Mouse (Mus musculus): ENCODE data around the gene Rpl7l1. TPM values are rescaled to one million over a fixed set of nuclear protein-coding genes. Genes with fewer than 3 reads are reported as not detected.

Rpl7l1 gene
- polyA plus RNA-seq, 1 experiment from 2014 or later, result 196 TPM

- no peak for DNase-seq (ENCODE audit: low spot score)
- no peaks in the 10 kb centered on the region for H3K27me3 ChIP-seq (ENCODE audit: control insufficient read depth, insufficient read depth, low read length)
- H3K9me3 ChIP-seq (ENCODE audit: control insufficient read depth, low read length), result no peaks in the 10 kb centered on the region
- ATAC-seq (ENCODE audit: insufficient number of reproducible peaks, low FRiP score, low TSS enrichment, low read depth), result no peak
- no peak within 1 kb of the TSS for H3K27ac ChIP-seq (replicated peaks; ENCODE audit: low read depth, low read length)
- no peak within 1 kb of the TSS for H3K4me3 ChIP-seq (ENCODE audit: low read depth, low read length)
- H3K9ac ChIP-seq (ENCODE audit: low read length), result no peak within 1 kb of the TSS; the same call in 1 of the 2 replicates
- no peaks in the 10 kb centered on the region for H3K36me3 ChIP-seq (ENCODE audit: control insufficient read depth, insufficient read depth, low read length)
- 51% methylated on average over 2 of the region's 2 CpGs for WGBS
- no peak within 1 kb of the TSS for H3K4me2 ChIP-seq (ENCODE audit: low read depth, severe bottlenecking)
- H3K4me1 ChIP-seq (ENCODE audit: control insufficient read depth, insufficient read depth, low read length), result peaks cover 5% of the 10 kb centered on the region; the same call in 1 of the 2 replicates
Observed at GRCm38 (mm10) chr17:46763544-46763943, 18.9 kb downstream of the Rpl7l1 start, which contains the start of gene Ptcra. Gene Ptcra (minus strand): TSS chr17:46763712.

- Histone ChIP-seq H3K9ac (ENCODE audit: low read length) (no peak overlapping the region), H3K9me3 (ENCODE audit: control insufficient read depth, low read length) (no peaks in the 10 kb centered on the region), H3K4me2 (ENCODE audit: low read depth, severe bottlenecking) (no peak overlapping the region), H3K4me3 (ENCODE audit: low read depth, low read length) (no peak overlapping the region), H3K27me3 (ENCODE audit: control insufficient read depth, insufficient read depth, low read length) (no peaks in the 10 kb centered on the region), H3K27ac (replicated peaks; ENCODE audit: low read depth, low read length) (no peak overlapping the region), H3K4me1 (ENCODE audit: control insufficient read depth, insufficient read depth, low read length) (no peaks in the 10 kb centered on the region), H3K36me3 (ENCODE audit: control insufficient read depth, insufficient read depth, low read length) (no peaks in the 10 kb centered on the region)
- 84% methylated on average over 12 of the region's 12 CpGs for WGBS
- ATAC-seq (ENCODE audit: insufficient number of reproducible peaks, low FRiP score, low TSS enrichment, low read depth), result no peak
- no peak for DNase-seq (ENCODE audit: low spot score)
Observed at GRCm38 (mm10) chr17:46758753-46759152, 23.7 kb downstream of the Rpl7l1 start.

GRCm38 (mm10) chr17:46751794-46752556, 30.5 kb downstream of the Rpl7l1 start, which contains the start of gene Cnpy3:
Gene Cnpy3 (minus strand): TSS chr17:46752214.
- H3K27me3 ChIP-seq (ENCODE audit: control insufficient read depth, insufficient read depth, low read length), result no peaks in the 10 kb centered on the region
- H3K4me3 ChIP-seq (ENCODE audit: low read depth, low read length), result peak within 1 kb of the TSS; percentile 55
- peaks cover 4% of the 10 kb centered on the region for H3K4me1 ChIP-seq (ENCODE audit: control insufficient read depth, insufficient read depth, low read length)
- under 1% methylated on average over 58 of the region's 58 CpGs for WGBS
- DNase-seq (ENCODE audit: low spot score) (peak; percentile 99), ATAC-seq (ENCODE audit: insufficient number of reproducible peaks, low FRiP score, low TSS enrichment, low read depth) (peak; percentile 98)
- H3K36me3 ChIP-seq (ENCODE audit: control insufficient read depth, insufficient read depth, low read length), result no peaks in the 10 kb centered on the region
- H3K9ac ChIP-seq (ENCODE audit: low read length), result peak within 1 kb of the TSS; percentile 67
- H3K4me2 ChIP-seq (ENCODE audit: low read depth, severe bottlenecking), result peak within 1 kb of the TSS; percentile 68
- peak within 1 kb of the TSS; percentile 45 for H3K27ac ChIP-seq (replicated peaks; ENCODE audit: low read depth, low read length)
- H3K9me3 ChIP-seq (ENCODE audit: control insufficient read depth, low read length), result no peaks in the 10 kb centered on the region; the same call in 1 of the 2 replicates

GRCm38 (mm10) chr17:46751056-46751793, 31.2 kb downstream of the Rpl7l1 start:
- DNase-seq (ENCODE audit: low spot score), result no peak
- peak overlapping the region; percentile 44 for H3K27ac ChIP-seq (replicated peaks; ENCODE audit: low read depth, low read length)
- no peak for ATAC-seq (ENCODE audit: insufficient number of reproducible peaks, low FRiP score, low TSS enrichment, low read depth)
- H3K4me3 ChIP-seq (ENCODE audit: low read depth, low read length), result peak overlapping the region; percentile 55
- H3K27me3 ChIP-seq (ENCODE audit: control insufficient read depth, insufficient read depth, low read length), result no peaks in the 10 kb centered on the region
- H3K4me1 ChIP-seq (ENCODE audit: control insufficient read depth, insufficient read depth, low read length), result peaks cover 4% of the 10 kb centered on the region
- no peaks in the 10 kb centered on the region; the same call in 1 of the 2 replicates for H3K9me3 ChIP-seq (ENCODE audit: control insufficient read depth, low read length)
- whole genome bisulfite sequencing, result 28% methylated on average over 16 of the region's 16 CpGs
- H3K9ac ChIP-seq (ENCODE audit: low read length), result peak overlapping the region; percentile 67
- no peaks in the 10 kb centered on the region; the same call in 1 of the 2 replicates for H3K36me3 ChIP-seq (ENCODE audit: control insufficient read depth, insufficient read depth, low read length)
- peak overlapping the region; percentile 68 for H3K4me2 ChIP-seq (ENCODE audit: low read depth, severe bottlenecking)

- 96% methylated on average over 4 of the region's 4 CpGs for WGBS
- Histone ChIP-seq H3K4me3 (ENCODE audit: low read depth, low read length) (no peak overlapping the region), H3K9ac (ENCODE audit: low read length) (no peak overlapping the region; the same call in 1 of the 2 replicates), H3K27me3 (ENCODE audit: control insufficient read depth, insufficient read depth, low read length) (no peaks in the 10 kb centered on the region), H3K27ac (replicated peaks; ENCODE audit: low read depth, low read length) (no peak overlapping the region), H3K4me1 (ENCODE audit: control insufficient read depth, insufficient read depth, low read length) (peaks cover 4% of the 10 kb centered on the region), H3K4me2 (ENCODE audit: low read depth, severe bottlenecking) (peak overlapping the region; percentile 68), H3K36me3 (ENCODE audit: control insufficient read depth, insufficient read depth, low read length) (peaks cover under 1% of the 10 kb centered on the region; the same call in 1 of the 2 replicates), H3K9me3 (ENCODE audit: control insufficient read depth, low read length) (no peaks in the 10 kb centered on the region; the same call in 1 of the 2 replicates)
- ATAC-seq (ENCODE audit: insufficient number of reproducible peaks, low FRiP score, low TSS enrichment, low read depth) (no peak), DNase-seq (ENCODE audit: low spot score) (no peak)
Observed at GRCm38 (mm10) chr17:46750580-46750979, 31.9 kb downstream of the Rpl7l1 start.

GRCm38 (mm10) chr17:46749282-46749681, 33.2 kb downstream of the Rpl7l1 start:
- H3K4me3 ChIP-seq (ENCODE audit: low read depth, low read length), result no peak overlapping the region
- DNase-seq (ENCODE audit: low spot score) (no peak), ATAC-seq (ENCODE audit: insufficient number of reproducible peaks, low FRiP score, low TSS enrichment, low read depth) (no peak)
- H3K9me3 ChIP-seq (ENCODE audit: control insufficient read depth, low read length), result no peaks in the 10 kb centered on the region; the same call in 1 of the 2 replicates
- no peak overlapping the region for H3K4me2 ChIP-seq (ENCODE audit: low read depth, severe bottlenecking)
- 91% methylated on average over 5 of the region's 5 CpGs for WGBS
- H3K27ac ChIP-seq (replicated peaks; ENCODE audit: low read depth, low read length), result no peak overlapping the region
- peaks cover 2% of the 10 kb centered on the region; the same call in 1 of the 2 replicates for H3K36me3 ChIP-seq (ENCODE audit: control insufficient read depth, insufficient read depth, low read length)
- no peak overlapping the region for H3K9ac ChIP-seq (ENCODE audit: low read length)
- peaks cover 4% of the 10 kb centered on the region for H3K4me1 ChIP-seq (ENCODE audit: control insufficient read depth, insufficient read depth, low read length)
- H3K27me3 ChIP-seq (ENCODE audit: control insufficient read depth, insufficient read depth, low read length), result no peaks in the 10 kb centered on the region

GRCm38 (mm10) chr17:46747806-46748205, 34.7 kb downstream of the Rpl7l1 start:
- 93% methylated on average over 2 of the region's 2 CpGs for WGBS
- DNase-seq (ENCODE audit: low spot score) (no peak), ATAC-seq (ENCODE audit: insufficient number of reproducible peaks, low FRiP score, low TSS enrichment, low read depth) (no peak)
- no peak overlapping the region for H3K4me2 ChIP-seq (ENCODE audit: low read depth, severe bottlenecking)
- no peak overlapping the region for H3K9ac ChIP-seq (ENCODE audit: low read length)
- no peaks in the 10 kb centered on the region for H3K27me3 ChIP-seq (ENCODE audit: control insufficient read depth, insufficient read depth, low read length)
- peaks cover 2% of the 10 kb centered on the region; the same call in 1 of the 2 replicates for H3K36me3 ChIP-seq (ENCODE audit: control insufficient read depth, insufficient read depth, low read length)
- H3K4me1 ChIP-seq (ENCODE audit: control insufficient read depth, insufficient read depth, low read length), result peaks cover 4% of the 10 kb centered on the region
- no peak overlapping the region for H3K4me3 ChIP-seq (ENCODE audit: low read depth, low read length)
- H3K9me3 ChIP-seq (ENCODE audit: control insufficient read depth, low read length), result no peaks in the 10 kb centered on the region; the same call in 1 of the 2 replicates
- no peak overlapping the region for H3K27ac ChIP-seq (replicated peaks; ENCODE audit: low read depth, low read length)

- H3K27me3 ChIP-seq (ENCODE audit: control insufficient read depth, insufficient read depth, low read length), result no peaks in the 10 kb centered on the region
- H3K4me2 ChIP-seq (ENCODE audit: low read depth, severe bottlenecking), result no peak overlapping the region
- peaks cover 2% of the 10 kb centered on the region; the same call in 1 of the 2 replicates for H3K36me3 ChIP-seq (ENCODE audit: control insufficient read depth, insufficient read depth, low read length)
- DNase-seq (ENCODE audit: low spot score), result no peak
- WGBS, result 85% methylated on average over 8 of the region's 8 CpGs
- H3K27ac ChIP-seq (replicated peaks; ENCODE audit: low read depth, low read length), result no peak overlapping the region
- H3K9me3 ChIP-seq (ENCODE audit: control insufficient read depth, low read length), result no peaks in the 10 kb centered on the region; the same call in 1 of the 2 replicates
- no peak overlapping the region for H3K9ac ChIP-seq (ENCODE audit: low read length)
- peaks cover 4% of the 10 kb centered on the region for H3K4me1 ChIP-seq (ENCODE audit: control insufficient read depth, insufficient read depth, low read length)
- ATAC-seq (ENCODE audit: insufficient number of reproducible peaks, low FRiP score, low TSS enrichment, low read depth), result no peak
- H3K4me3 ChIP-seq (ENCODE audit: low read depth, low read length), result no peak overlapping the region
Observed at GRCm38 (mm10) chr17:46747234-46747633, 35.2 kb downstream of the Rpl7l1 start.
